Mouse (Mus musculus) spleen, postnatal 4 days (tissue): ENCODE data around the gene Gpatch8.

ENCODE experiments used
- DNase-seq, 2 experiments: peaks; one replicate each; pipeline ENCODE4 v3.0.0; 2022; ENCODE audit warnings: low spot score in 2 of 2

Gene Gpatch8

DNA sequence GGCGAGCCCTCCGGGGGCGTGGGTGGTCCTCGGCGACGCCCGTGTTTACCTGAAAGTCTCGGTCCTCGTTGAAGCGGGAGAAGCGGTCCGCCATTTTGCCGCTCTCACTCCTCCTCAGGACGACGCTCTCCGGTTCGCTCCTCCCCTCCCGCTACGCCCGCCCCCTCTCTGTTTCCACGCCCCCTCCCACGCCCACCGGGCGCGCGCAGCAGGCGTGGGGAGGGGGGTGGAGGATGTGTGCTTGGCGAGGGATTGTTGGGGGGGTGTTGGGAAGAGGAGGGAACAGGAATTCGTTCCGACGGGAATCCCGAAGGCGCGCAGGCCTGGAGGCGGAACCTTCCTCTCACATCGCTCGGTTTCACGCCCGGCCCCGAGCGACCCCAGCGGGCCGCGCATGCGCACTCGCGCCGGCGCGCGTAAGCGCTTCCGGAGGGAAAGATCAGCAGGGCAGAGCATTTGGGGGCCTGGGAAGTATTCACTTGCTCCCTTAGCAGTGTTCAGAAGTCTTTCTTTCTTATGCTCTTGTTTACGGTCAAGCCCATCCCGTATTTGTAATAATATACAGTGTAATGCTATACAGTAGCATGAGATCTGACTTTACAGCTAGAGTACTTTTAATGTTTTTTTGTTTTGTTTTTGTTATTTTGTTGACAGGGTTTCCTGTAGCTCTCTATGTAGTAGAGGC is at the start of gene Gpatch8:
Gene Gpatch8, minus strand, starts transcription at position 362 of the 685 bp plus-strand sequence.
- peak; percentile 88 to 95 for DNase-seq

DNA sequence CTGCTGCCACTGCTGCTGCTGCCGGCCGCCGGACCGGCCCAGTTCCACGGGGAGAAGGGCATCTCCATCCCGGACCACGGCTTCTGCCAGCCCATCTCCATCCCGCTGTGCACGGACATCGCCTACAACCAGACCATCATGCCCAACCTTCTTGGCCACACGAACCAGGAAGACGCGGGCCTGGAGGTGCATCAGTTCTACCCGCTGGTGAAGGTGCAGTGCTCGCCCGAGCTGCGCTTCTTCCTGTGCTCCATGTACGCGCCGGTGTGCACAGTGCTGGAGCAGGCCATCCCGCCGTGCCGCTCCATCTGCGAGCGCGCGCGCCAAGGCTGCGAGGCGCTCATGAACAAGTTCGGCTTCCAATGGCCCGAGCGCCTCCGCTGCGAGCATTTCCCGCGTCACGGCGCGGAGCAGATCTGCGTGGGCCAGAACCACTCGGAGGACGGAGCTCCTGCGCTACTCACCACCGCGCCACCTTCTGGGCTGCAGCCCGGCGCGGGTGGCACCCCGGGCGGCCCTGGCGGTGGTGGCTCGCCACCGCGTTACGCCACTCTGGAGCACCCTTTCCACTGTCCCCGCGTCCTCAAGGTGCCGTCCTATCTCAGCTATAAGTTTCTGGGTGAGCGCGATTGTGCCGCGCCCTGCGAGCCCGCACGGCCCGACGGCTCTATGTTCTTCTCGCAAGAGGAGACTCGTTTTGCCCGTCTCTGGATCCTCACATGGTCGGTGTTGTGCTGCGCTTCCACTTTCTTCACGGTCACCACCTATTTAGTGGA is 48.8 kb upstream of the Gpatch8 start:
- no peak for DNase-seq

DNA sequence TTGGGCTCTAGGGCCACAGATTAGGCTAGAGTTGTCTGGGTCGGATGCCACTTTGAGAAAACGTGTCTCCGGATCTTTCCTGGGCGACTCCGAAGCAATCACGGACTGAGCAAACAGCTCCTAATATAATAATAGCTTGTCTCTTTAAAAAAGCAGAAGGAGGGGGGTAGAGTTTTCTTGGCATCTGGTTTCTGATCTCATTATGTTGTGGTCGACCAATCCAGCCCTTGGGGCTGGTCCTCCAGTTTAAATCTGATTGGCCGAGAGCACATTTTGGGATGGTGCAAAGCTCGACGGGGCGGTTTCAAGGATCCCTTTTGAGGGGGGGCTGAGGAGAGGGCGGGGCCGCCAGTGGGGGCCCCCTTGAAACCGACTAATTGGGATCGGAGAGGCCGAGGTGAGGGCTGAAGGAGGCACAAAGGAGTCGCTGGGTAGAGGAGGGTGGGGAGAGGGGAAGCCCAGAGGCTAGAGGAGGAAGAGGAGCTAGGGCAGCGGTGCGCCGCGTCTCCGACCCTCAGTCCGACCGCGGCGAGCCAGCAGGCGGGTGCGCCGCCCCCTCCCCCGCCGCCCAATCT is 47.9 kb upstream of the Gpatch8 start, which contains the start of gene Fzd2:
Gene Fzd2, plus strand, starts transcription at position 387 of the 575 bp plus-strand sequence.
- DNase-seq = no peak

DNA sequence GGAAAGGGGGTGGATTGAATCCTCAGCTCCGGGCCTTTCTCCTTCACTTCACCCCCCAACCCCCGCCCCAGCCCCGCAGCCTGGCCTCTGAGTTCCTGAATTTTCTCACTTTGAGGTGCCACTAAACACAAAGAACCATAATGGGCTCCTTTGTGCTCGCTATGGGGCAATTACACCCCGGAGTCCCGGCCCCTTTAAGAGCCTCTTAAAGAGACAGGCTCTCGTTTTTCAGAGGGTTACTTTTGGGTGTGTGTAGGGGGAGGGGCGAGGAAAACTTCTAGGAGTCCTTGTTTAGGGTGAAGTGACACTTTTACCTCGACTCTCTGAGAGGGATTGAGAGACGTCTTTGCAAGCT is 47.3 kb upstream of the Gpatch8 start:
- DNase-seq = no peak

DNA sequence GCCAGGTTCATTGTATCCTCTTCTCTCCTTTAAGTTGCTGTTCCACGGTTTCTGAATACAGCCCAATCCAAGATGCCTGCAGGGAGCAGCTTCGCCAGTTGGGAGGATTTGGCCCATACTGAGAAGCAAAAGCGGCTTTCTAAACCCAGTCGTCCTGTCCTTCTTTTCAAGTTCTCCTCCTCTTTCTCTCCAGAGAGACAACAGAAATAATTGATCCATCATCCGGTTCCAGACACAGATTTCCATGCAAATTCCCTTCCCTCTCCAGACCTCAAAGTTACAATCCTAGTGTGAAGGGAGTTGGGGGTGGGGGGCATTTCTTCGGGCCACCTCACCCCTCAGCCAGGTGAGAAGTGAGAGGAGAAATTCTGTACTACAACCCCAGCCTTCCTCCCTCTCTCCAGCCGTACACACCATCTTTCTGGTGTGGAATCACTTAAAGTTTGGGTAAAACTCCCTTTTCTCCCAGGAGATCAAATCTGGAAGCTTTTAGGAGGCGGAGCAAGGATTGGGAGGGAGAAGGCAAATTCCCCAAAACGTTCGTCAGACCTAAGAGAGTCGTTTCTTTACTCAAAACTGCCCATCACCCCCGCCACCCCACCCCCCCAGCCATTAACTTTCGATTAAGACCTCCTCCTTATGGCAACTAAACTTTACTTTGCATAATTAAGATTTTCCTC is 46.8 kb upstream of the Gpatch8 start:
- no peak for DNase-seq

DNA sequence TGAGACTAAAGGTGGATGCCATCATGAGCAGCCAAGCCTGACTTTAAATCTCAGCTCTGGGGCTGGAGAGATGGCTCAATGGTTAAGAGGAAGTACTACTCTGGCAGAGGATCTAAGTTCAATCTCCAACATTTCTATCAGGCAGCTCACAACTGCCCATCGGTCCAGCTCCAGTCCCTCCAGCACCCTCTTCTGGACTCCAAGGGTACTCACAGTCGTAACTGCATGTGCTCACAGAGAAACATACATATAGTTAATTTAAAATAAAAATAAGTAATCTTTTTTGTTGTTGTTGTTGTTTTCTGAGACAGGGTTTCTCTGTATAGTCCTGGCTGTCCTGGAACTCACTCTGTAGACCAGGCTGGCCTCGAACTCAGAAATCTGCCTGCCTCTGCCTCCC is 43.7 kb upstream of the Gpatch8 start:
- DNase-seq = no peak

DNA sequence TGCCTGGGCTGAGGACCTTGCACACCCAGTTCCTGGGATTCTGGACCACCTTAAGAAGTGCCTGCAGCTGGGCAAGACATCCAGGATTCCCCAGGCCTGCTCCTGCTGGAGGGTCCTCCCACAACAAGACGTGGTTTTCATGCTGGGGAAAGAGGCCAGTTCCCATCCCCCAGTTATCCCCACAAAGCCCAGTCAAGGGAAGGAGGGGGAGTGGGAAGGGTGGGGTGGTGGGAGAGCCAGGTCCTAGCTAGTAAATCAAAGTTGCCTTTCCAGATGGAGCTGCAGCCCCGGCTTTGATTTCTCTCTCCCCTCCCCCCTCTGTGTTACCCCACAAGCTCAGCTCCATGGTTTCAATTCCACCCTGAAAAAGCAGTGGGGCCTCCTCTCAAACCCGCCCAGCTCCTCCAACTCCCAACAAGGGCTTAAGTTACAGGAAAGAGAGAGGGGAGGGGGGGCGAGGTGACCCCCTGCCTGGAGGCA is 39.2 kb upstream of the Gpatch8 start:
- DNase-seq = no peak

DNA sequence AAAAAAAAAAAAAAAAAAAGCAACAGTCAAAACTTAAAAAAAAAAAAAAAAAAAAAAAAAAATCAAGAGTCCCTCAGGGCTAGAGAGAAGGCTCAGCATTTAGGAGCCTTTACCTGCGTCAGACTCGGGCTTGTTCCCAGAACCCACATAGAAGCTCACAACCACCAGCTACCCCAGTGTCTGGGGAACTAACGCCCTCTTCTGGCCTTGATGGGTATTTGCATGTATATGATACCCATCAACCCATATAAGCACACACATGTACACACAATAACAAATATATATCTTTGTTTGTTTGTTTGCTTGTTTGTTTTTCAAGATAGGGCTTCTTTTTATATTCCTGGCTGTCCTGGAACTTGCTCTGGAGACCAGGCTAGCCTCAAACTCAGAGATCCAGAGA is 31.4 kb upstream of the Gpatch8 start:
- DNase-seq = no peak

DNA sequence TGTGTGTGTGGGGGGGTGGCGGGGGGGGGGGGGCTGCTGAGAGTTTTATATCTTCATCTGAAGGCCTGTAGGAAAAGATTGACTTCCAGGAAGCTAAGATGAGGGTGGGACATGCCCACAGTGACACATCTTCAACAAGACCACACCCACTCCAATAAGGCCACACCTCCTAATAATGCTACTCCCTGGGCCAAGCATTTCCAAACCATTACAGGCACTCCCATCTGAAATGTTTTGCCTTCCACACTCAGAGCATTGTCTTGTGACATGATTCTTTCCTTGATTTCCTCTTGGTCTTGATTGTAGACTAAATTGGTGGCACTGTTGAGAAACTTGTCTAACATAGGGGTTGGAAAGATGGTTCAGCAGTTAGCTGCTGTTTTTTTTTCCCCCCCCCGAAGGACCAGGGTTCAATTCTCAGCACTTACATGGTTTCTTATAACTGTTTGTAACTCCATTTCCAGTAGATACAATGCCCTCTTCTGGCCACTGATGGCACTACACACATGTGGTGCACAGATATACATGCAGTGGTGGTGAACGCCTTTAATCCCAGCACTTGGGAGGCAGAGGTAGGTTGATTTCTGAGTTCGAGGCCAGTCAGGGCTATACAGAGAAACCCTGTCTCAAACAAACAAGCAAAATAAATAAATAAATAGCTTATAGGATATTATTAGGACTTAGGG is 30.4 kb upstream of the Gpatch8 start:
- DNase-seq = no peak

DNA sequence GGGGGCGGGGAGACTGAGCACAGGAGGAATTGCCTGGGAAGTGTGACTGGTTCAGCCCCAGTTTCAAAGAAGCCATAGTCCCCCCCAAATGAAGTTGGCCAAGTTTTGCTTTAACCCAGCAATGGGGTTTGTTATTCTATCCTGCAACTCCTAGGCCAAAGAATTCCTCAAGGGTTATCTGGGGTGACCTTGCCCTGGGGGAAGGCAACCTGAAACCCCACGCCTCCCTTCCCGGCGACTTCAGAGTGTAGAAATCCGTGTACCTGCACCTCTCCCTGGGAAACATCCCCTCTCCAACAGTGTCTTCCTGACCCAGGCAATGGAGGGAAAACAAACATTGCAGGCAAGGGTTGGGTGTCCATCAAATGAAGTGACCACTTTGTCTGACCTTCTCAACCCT is 26.5 kb upstream of the Gpatch8 start:
- no peak for DNase-seq

DNA sequence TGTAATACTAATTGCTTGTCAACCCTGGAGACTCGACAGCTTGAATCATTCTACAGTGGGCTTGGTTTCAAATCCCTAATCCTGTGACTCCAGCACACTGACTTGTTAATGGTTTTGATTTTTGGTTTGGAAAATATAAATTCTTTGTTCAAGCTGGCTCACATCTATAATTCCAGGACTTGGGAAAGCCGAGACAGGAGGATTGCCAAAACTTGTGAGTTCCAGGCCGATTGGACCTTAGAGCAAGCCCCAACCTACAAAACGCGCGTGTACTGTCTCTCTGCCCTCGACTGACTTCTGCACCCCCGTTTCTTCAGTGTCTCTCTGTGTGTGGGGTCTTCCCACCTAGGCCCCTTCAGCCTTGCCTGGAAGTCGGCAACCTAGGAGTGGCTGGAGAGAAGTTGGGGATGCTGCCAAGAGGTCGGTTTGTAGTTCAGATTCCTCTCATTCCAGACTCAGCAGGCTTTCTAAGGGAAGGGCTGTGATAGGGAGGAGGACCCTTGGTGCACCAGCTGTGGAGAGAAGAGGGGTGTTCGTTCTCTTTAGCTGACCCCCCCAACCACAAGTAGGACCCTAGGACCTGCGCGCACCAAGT is 25.9 kb upstream of the Gpatch8 start:
- DNase-seq = no peak

DNA sequence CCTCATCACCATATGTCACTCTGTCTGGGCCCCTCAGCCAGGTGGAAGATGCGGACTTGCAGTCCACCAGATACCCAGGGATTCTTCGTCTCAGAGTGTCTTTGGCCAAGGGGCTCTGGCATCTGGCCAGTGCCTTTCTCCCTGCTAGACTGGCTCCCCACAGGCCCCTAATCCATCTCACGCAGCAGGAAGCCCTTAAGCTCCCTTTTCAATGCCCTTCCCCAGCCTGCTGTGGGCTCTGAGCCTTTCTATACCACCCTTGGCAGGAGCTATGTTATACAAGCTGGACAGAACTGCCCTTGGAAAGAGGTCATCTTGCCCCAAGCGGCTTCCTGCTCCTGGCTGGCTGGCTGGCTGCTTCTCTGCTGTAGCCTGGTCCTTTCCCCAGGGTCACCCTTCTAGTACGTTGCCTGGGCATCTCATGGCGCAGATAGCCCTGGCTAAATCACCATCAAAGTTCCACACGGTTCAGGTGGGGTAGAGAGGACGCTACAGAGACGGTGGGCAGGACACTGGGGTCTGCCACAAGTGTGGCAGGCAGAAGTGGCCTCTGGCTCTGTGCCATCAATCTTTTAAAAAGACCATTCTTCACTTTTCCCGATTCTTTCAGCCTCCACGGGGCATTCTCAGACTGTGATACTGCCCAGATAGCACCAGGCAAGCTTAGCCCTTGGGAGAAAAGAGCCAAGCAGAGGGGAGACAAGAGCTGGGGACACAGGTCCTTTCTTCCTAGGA is 25.3 kb upstream of the Gpatch8 start:
- no peak for DNase-seq

DNA sequence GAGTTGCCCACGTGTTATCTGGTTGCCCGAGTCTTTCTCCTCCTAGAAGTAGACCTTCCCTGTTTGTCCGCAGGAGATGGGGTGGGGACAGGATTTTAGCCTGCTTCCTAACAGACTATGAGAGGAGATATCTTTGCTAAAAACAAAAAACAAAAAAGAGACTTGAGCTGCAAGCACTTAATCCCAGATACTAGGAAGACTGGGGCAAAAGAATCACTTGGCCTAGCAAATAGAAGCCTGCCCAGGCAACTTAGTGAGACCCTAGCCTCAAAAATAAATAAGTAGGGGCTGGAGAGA is 23.8 kb upstream of the Gpatch8 start:
- no peak for DNase-seq

DNA sequence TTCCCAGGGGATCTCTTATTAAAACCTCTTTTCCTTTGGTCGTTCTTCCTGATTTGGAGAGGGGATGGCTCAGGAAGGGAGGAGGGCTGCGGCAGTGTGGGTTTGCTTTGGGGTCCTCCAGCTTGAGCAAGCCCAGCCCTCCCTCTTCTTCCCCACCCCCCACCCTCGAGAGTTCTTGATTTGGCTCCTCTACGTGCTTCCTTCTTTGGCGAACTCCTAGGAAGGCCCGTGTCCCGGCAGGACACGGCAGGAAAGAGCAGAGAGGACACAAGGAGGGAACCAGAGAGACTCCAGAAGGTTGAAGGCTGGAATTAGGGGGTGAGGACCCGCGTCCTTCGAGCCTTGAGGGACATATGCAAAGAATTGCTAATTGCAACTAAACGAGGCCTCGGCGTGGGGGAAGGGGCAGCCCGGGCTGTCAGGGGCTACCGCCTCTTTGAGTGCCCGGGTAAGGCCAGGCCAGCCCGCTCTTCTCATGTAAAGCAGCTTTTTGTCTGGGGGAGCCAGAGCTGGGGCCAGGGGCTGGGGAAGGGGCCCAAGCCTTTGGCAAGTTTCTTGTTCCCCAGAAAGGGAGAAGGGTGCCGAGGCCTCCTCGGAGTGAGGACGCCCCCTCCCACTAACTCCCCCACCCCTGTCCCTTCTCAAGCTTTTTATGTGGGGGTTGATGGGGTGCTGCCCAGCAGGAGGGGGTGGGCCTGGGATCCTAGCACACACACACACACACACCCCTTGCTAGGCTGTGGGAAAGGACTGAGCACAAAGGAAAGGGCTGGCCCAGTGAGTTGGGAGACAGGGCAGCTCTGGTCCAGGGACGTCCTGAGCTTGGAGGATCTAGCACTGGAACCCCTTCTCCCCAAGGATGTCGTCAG is 23.2 kb upstream of the Gpatch8 start, which contains the start of gene Gm11627:
Gene Gm11627, minus strand, starts transcription at position 297 of the 869 bp plus-strand sequence.
- DNase-seq = no peak

DNA sequence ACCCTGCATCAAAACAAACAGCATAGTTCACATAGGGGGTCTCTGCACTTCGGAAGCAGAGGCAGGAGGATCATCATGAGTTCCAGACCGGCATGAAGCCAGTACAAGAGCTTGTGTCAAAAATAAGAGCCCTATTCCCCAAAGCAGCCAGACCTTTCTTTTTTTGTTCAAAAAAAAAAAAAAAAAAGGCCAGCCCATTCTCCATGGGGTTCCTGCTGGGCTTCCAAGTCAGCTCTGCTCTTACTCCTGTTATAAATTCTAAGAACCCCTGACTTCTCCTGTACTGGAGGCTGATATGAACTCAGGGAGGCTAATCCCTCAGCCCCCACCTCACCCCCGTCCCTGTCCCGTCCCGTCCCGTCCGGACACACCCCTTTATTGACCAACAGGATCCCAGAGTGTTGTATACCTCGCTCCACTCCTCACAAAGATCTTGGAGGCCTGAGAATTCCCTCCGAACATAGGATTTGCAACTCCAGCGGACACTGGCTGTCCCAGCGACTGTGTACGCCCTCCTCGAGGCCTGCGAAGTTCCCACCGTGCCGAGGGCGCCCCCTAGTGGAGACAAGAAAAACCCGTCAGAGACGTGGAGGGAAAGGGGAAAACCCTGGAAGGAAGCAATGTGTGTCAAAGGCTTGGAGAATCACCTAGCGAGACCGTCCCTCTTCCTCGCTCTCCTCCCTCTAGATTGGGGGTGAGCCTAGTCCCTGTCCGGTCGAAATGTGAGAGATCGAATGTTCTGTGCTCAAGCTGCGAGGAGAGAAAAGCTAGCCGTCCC is 22.3 kb upstream of the Gpatch8 start:
- DNase-seq = peak; percentile 73 to 92

DNA sequence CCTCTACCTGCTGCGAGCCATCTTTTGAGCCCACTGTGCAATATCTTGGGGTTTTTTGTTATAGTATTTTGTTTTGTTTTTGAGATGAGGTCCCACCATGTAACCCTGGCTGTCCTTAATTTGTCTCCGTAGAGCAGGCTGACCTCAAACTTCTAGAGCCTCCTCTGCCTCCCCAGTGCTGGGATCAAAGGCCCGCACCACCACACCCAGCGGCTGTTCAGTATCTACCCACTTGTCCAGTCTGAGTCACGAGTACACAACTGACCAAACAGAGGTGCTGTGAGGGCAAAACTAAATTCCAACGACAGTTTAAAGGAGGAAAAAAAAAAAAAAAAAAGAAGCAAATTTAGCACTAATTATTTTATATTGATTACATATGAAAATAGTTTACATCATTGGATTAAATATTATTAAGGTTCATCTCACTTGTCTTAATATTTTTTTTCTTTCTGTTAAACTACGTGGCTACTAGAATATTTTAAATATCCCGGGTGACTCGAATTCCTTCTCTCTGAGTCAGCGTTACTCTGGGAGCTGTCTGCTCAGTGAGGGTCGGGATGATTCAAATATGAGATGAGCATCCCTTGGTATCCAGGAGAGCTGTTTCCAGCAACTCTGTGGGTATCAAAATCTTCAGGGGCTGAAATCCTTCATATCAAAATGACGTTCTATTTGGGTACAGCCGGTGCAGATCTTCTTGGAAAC is 20.0 kb upstream of the Gpatch8 start:
- no peak for DNase-seq

DNA sequence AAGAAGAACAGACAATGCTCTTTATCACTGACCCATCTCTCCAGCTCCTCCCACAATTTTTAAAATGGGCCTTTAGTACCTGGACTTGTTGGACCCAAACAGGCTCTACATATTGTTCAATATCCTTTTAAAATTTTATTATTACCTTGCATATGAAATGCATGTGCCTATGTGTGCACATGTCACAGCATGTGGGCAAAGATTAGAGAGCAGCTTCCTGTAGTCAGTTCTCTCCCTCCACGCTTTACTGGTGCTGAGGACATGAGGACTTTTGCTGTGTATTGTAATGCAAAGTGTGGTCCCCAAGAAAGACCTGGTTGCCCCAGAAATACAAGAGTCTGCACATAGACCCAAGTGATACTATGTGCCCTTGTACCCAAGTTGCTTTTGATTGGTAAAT is 18.8 kb upstream of the Gpatch8 start:
- DNase-seq = no peak
